Mouse (Mus musculus) heart, postnatal 0 days (tissue): ENCODE results near the gene Ufm1.

Experiments
- CTCF ChIP-seq: IDR thresholded peaks from 2 replicates; pipeline ENCODE4 v1.5.1; 2016; ENCODE audit warnings: antibody characterized with exemption, control low read depth, low read depth
- EP300 ChIP-seq: IDR thresholded peaks from 2 replicates; pipeline ENCODE4 v1.6.1; 2016; ENCODE audit warnings: antibody characterized with exemption, low read depth

DNA sequence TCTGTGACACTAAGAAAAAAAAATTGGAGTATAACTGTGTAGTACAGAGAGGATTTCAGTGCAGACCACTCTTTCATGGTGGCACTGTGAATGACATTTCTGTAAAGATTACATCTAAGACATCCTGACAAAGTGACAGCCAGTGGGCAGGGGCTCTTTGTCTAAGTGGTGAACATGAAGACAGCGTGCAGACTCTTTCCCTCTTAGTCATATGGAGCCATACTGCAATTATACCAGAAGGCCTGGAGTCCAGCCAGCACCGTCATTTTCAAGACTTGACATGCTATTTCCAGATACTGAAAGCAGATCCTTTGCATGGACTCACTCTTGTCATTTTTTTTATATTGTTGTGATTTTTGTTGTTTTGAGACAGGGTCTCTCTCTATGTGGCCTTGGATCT lies 29.4 kb downstream of the Ufm1 start:
- no peak for TF ChIP-seq CTCF
- no peak for TF ChIP-seq EP300
